Mouse (Mus musculus): ENCODE results near the gene Exoc6b. TPM values are rescaled to one million over a fixed set of nuclear protein-coding genes. Genes with fewer than 3 reads are reported as not detected.
A peak's percentile ranks its signal among the peaks of the same experiment; 100 is the strongest.

Gene Exoc6b
- total and polyA plus RNA-seq, 3 experiments = 6.2 to 20.8 (median 15.6) TPM

GRCm38 (mm10) chr6:85017011-85017410 is 52.3 kb downstream of the Exoc6b start:
- H3K9ac ChIP-seq (ENCODE audit: low read depth, low read length) = no peak overlapping the region
- no peaks in the 10 kb centered on the region; the same call in 1 of the 2 replicates for H3K4me1 ChIP-seq (ENCODE audit: control insufficient read depth, insufficient read depth, low read length)
- H3K36me3 ChIP-seq (ENCODE audit: control insufficient read depth, insufficient read depth, low read length) = no peaks in the 10 kb centered on the region
- DNase-seq = no peak
- no peaks in the 10 kb centered on the region for H3K27me3 ChIP-seq (ENCODE audit: control insufficient read depth, insufficient read depth, low read length)
- H3K4me3 ChIP-seq = no peak overlapping the region
- H3K27ac ChIP-seq = no peak overlapping the region
- H3K79me2 ChIP-seq (replicated peaks; ENCODE audit: control insufficient read depth, insufficient read depth, low read length) = no peaks in the 10 kb centered on the region
- intact Hi-C loops (cut with DNase I) = loop anchor here (1.0 to 10.0 kb wide), 3 partner anchors 101 to 922 kb away; no protein-coding TSS in a partner anchor
- TF ChIP-seq POLR2A (IDR thresholded peaks at IDR 0.05; ENCODE audit: insufficient read depth, low read depth, low read length) (no peak), EP300 (IDR thresholded peaks at IDR 0.05; ENCODE audit: insufficient read depth, low read depth, low read length) (no peak), CTCF (IDR thresholded peaks at IDR 0.05) (peak; percentile 78)
- WGBS = 15% methylated on average over 2 of the region's 2 CpGs

- no peaks in the 10 kb centered on the region for H3K79me2 ChIP-seq (replicated peaks; ENCODE audit: control insufficient read depth, insufficient read depth, low read length)
- 84% methylated on average over 2 of the region's 2 CpGs for WGBS
- no peak overlapping the region for H3K27ac ChIP-seq
- no peaks in the 10 kb centered on the region; the same call in 1 of the 2 replicates for H3K4me1 ChIP-seq (ENCODE audit: control insufficient read depth, insufficient read depth, low read length)
- DNase-seq = no peak
- H3K27me3 ChIP-seq (ENCODE audit: control insufficient read depth, insufficient read depth, low read length) = no peaks in the 10 kb centered on the region
- intact Hi-C loops (cut with DNase I) = loop anchor here (10.0 kb wide), 1 partner anchor 919 kb away; no protein-coding TSS in a partner anchor
- H3K9ac ChIP-seq (ENCODE audit: low read depth, low read length) = no peak overlapping the region
- no peak overlapping the region for H3K4me3 ChIP-seq
- H3K36me3 ChIP-seq (ENCODE audit: control insufficient read depth, insufficient read depth, low read length) = no peaks in the 10 kb centered on the region; the same call in 1 of the 2 replicates
- TF ChIP-seq CTCF (IDR thresholded peaks at IDR 0.05) (no peak), POLR2A (IDR thresholded peaks at IDR 0.05; ENCODE audit: insufficient read depth, low read depth, low read length) (no peak), EP300 (IDR thresholded peaks at IDR 0.05; ENCODE audit: insufficient read depth, low read depth, low read length) (no peak)
Observed at GRCm38 (mm10) chr6:85013906-85014305, 55.4 kb downstream of the Exoc6b start.

GRCm38 (mm10) chr6:85010397-85010796 is 58.9 kb downstream of the Exoc6b start:
- WGBS = 100% methylated on average over 2 of the region's 2 CpGs
- no peaks in the 10 kb centered on the region for H3K27me3 ChIP-seq (ENCODE audit: control insufficient read depth, insufficient read depth, low read length)
- intact Hi-C loops (cut with DNase I) = loop anchor here (10.0 kb wide), 1 partner anchor 916 kb away; no protein-coding TSS in a partner anchor
- H3K4me3 ChIP-seq = no peak overlapping the region
- H3K4me1 ChIP-seq (ENCODE audit: control insufficient read depth, insufficient read depth, low read length) = no peaks in the 10 kb centered on the region; the same call in 1 of the 2 replicates
- H3K36me3 ChIP-seq (ENCODE audit: control insufficient read depth, insufficient read depth, low read length) = no peaks in the 10 kb centered on the region; the same call in 1 of the 2 replicates
- TF ChIP-seq CTCF (IDR thresholded peaks at IDR 0.05) (no peak), EP300 (IDR thresholded peaks at IDR 0.05; ENCODE audit: insufficient read depth, low read depth, low read length) (no peak), POLR2A (IDR thresholded peaks at IDR 0.05; ENCODE audit: insufficient read depth, low read depth, low read length) (no peak)
- DNase-seq = no peak
- no peak overlapping the region for H3K27ac ChIP-seq
- H3K9ac ChIP-seq (ENCODE audit: low read depth, low read length) = no peak overlapping the region
- H3K79me2 ChIP-seq (replicated peaks; ENCODE audit: control insufficient read depth, insufficient read depth, low read length) = no peaks in the 10 kb centered on the region

- no peaks in the 10 kb centered on the region for H3K79me2 ChIP-seq (replicated peaks; ENCODE audit: control insufficient read depth, insufficient read depth, low read length)
- H3K36me3 ChIP-seq (ENCODE audit: control insufficient read depth, insufficient read depth, low read length) = no peaks in the 10 kb centered on the region
- H3K4me1 ChIP-seq (ENCODE audit: control insufficient read depth, insufficient read depth, low read length) = no peaks in the 10 kb centered on the region
- H3K27ac ChIP-seq = no peak overlapping the region
- no peaks in the 10 kb centered on the region for H3K27me3 ChIP-seq (ENCODE audit: control insufficient read depth, insufficient read depth, low read length)
- intact Hi-C loops (cut with DNase I) = no loop called here
- no peak overlapping the region for H3K4me3 ChIP-seq
- H3K9ac ChIP-seq (ENCODE audit: low read depth, low read length) = no peak overlapping the region
- TF ChIP-seq EP300 (IDR thresholded peaks at IDR 0.05; ENCODE audit: insufficient read depth, low read depth, low read length) (no peak), CTCF (IDR thresholded peaks at IDR 0.05) (peak; percentile 29), POLR2A (IDR thresholded peaks at IDR 0.05; ENCODE audit: insufficient read depth, low read depth, low read length) (no peak)
- no peak for DNase-seq
Observed at GRCm38 (mm10) chr6:84995418-84995817, 73.9 kb downstream of the Exoc6b start.

GRCm38 (mm10) chr6:84976563-84976971 is 92.7 kb downstream of the Exoc6b start:
- 34% methylated on average over 3 of the region's 3 CpGs for WGBS
- TF ChIP-seq CTCF (IDR thresholded peaks at IDR 0.05) (no peak), POLR2A (IDR thresholded peaks at IDR 0.05; ENCODE audit: insufficient read depth, low read depth, low read length) (no peak), EP300 (IDR thresholded peaks at IDR 0.05; ENCODE audit: insufficient read depth, low read depth, low read length) (no peak)

GRCm38 (mm10) chr6:84968531-84968930 is 100.8 kb downstream of the Exoc6b start:
- Histone ChIP-seq H3K9ac (ENCODE audit: low read depth, low read length) (no peak overlapping the region), H3K27me3 (ENCODE audit: control insufficient read depth, insufficient read depth, low read length) (no peaks in the 10 kb centered on the region), H3K36me3 (ENCODE audit: control insufficient read depth, insufficient read depth, low read length) (no peaks in the 10 kb centered on the region), H3K4me1 (ENCODE audit: control insufficient read depth, insufficient read depth, low read length) (no peaks in the 10 kb centered on the region; the same call in 1 of the 2 replicates), H3K4me3 (no peak overlapping the region), H3K79me2 (replicated peaks; ENCODE audit: control insufficient read depth, insufficient read depth, low read length) (no peaks in the 10 kb centered on the region; the same call in 1 of the 2 replicates), H3K27ac (no peak overlapping the region)
- no peak for DNase-seq
- intact Hi-C loops (cut with DNase I) = no loop called here
- TF ChIP-seq POLR2A (IDR thresholded peaks at IDR 0.05; ENCODE audit: insufficient read depth, low read depth, low read length) (no peak), EP300 (IDR thresholded peaks at IDR 0.05; ENCODE audit: insufficient read depth, low read depth, low read length) (no peak), CTCF (IDR thresholded peaks at IDR 0.05) (no peak)
- 88% methylated on average over 1 of the region's 1 CpGs for WGBS

More at GRCm38 (mm10) chr6:84976563-84976971, 92.7 kb downstream of the Exoc6b start:
- intact Hi-C loops (cut with DNase I) = no loop called here
- no peaks in the 10 kb centered on the region for H3K36me3 ChIP-seq (ENCODE audit: control insufficient read depth, insufficient read depth, low read length)
- no peak overlapping the region for H3K9ac ChIP-seq (ENCODE audit: low read depth, low read length)
- peaks cover 6% of the 10 kb centered on the region for H3K4me1 ChIP-seq (ENCODE audit: control insufficient read depth, insufficient read depth, low read length)
- H3K27me3 ChIP-seq (ENCODE audit: control insufficient read depth, insufficient read depth, low read length) = no peaks in the 10 kb centered on the region
- H3K27ac ChIP-seq = no peak overlapping the region
- H3K79me2 ChIP-seq (replicated peaks; ENCODE audit: control insufficient read depth, insufficient read depth, low read length) = no peaks in the 10 kb centered on the region; the same call in 1 of the 2 replicates
- DNase-seq = peak; percentile 24 to 52
- H3K4me3 ChIP-seq = no peak overlapping the region

All from heart, adult 2 months (tissue).